Mouse (Mus musculus) heart, embryonic 11.5 days (tissue): Measurements from ENCODE around the gene Calm5. TPM values are rescaled to one million over a fixed set of nuclear protein-coding genes. Genes with fewer than 3 reads are reported as not detected.
A peak's percentile ranks its signal among the peaks of the same experiment; 100 is the strongest.

ENCODE experiments used
- ATAC-seq: fragments of 200-750 bp; cut with Nextera tagmentation; replicated peaks from 2 replicates; pipeline ENCODE4 v1.8.0; 2017; ENCODE audit warnings: moderate library complexity; ENCODE audit not compliant: insufficient number of reproducible peaks, low FRiP score, low TSS enrichment
- H3K27ac ChIP-seq: fragments of 300-500 bp; sonication (generic); 2 replicates; pipeline ENCODE4 v1.5.1; 2014; ENCODE audit warnings: mild to moderate bottlenecking, low read depth, low read length
- H3K27me3 ChIP-seq: fragments of 300-500 bp; sonication (generic); 2 replicates; pipeline ENCODE4 v1.6.1; 2014; ENCODE audit warnings: mild to moderate bottlenecking, low read length, mixed read lengths; ENCODE audit not compliant: control insufficient read depth, insufficient read depth
- H3K36me3 ChIP-seq: fragments of 300-500 bp; sonication (generic); 2 replicates; pipeline ENCODE4 v1.6.1; 2014; ENCODE audit warnings: mild to moderate bottlenecking, low read length, moderate library complexity, mixed read lengths; ENCODE audit not compliant: control insufficient read depth, insufficient read depth
- H3K4me1 ChIP-seq: fragments of 300-500 bp; sonication (generic); 2 replicates; pipeline ENCODE4 v1.6.1; 2014; ENCODE audit warnings: low read length; ENCODE audit not compliant: control insufficient read depth, insufficient read depth
- H3K4me2 ChIP-seq: fragments of 300-500 bp; sonication (generic); 2 replicates; pipeline ENCODE4 v1.6.1; 2014; ENCODE audit warnings: mild to moderate bottlenecking, moderate library complexity
- H3K4me3 ChIP-seq: fragments of 300-500 bp; sonication (generic); 2 replicates; pipeline ENCODE4 v1.5.1; 2014; ENCODE audit warnings: low read depth, low read length
- H3K9ac ChIP-seq: fragments of 300-500 bp; sonication (generic); 2 replicates; pipeline ENCODE4 v1.6.1; 2014; ENCODE audit warnings: mild to moderate bottlenecking, low read depth, low read length, moderate library complexity
- H3K9me3 ChIP-seq: fragments of 300-500 bp; sonication (generic); replicated peaks from 2 replicates; pipeline ENCODE4 v1.6.1; 2016; ENCODE audit warnings: low read length; ENCODE audit not compliant: control insufficient read depth
- WGBS: fragments of 180-500 bp; shearing (Covaris S2); extraction: QIAGEN DNeasy Blood & Tissue Kit; methylation state at CpG from one replicate; pipeline ENCODE4 v1.1.7; 2014; ENCODE audit not compliant: insufficient replicate concordance; 5-methylcytosine and 5-hydroxymethylcytosine counted together
- polyA plus RNA-seq: library from polyadenylated mRNA; unstranded; fragments of >200 nt; fragmentation: Nextera tagmentation; extraction: Ambion mirVana; gene quantifications from 2 replicates; pipeline ENCODE4 v1.2.1, GENCODE M21; 2014

Gene Calm5
- polyA plus RNA-seq, 1 experiment from 2014 or later, result not detected

DNA sequence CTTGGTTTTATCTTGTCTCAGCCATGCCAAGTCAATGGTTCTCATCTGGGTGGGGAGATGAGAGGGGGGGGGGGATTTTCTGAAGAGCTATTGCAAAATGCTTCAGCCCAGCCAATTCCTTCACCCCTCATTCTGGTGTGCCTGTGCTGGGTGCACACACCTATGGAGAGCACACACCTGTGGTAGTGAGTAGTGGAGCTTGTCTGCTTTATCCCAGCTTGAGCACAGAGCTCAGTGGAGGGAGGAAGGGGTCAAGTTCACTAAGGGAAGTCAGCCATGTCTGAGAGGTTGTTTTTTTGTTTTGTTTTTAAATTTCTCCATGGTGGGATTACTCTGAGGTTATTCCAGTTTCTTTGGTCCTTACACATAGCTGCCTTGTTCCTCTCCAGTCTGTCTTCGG, 2.3 kb downstream of the Calm5 start:
- Histone ChIP-seq H3K4me1 (no peaks in the 10 kb centered on the region; the same call in 1 of the 2 replicates), H3K27ac (no peak overlapping the region), H3K27me3 (no peaks in the 10 kb centered on the region), H3K9ac (no peak overlapping the region), H3K4me2 (no peak overlapping the region), H3K9me3 (no peaks in the 10 kb centered on the region), H3K4me3 (no peak overlapping the region), H3K36me3 (no peaks in the 10 kb centered on the region)
- no peak for ATAC-seq
- WGBS, result 76% methylated on average over 1 of the region's 1 CpGs

- H3K27me3 ChIP-seq, result no peaks in the 10 kb centered on the region
- H3K9ac ChIP-seq, result no peak overlapping the region
- no peak for ATAC-seq
- 80% methylated on average over 8 of the region's 8 CpGs for WGBS
- H3K4me1 ChIP-seq, result no peaks in the 10 kb centered on the region; the same call in 1 of the 2 replicates
- H3K4me3 ChIP-seq, result no peak overlapping the region
- no peaks in the 10 kb centered on the region for H3K9me3 ChIP-seq
- H3K36me3 ChIP-seq, result no peaks in the 10 kb centered on the region
- no peak overlapping the region for H3K27ac ChIP-seq
- no peak overlapping the region for H3K4me2 ChIP-seq
Observed at GRCm38 (mm10) chr13:3861251-3861650, 7.3 kb downstream of the Calm5 start.

DNA sequence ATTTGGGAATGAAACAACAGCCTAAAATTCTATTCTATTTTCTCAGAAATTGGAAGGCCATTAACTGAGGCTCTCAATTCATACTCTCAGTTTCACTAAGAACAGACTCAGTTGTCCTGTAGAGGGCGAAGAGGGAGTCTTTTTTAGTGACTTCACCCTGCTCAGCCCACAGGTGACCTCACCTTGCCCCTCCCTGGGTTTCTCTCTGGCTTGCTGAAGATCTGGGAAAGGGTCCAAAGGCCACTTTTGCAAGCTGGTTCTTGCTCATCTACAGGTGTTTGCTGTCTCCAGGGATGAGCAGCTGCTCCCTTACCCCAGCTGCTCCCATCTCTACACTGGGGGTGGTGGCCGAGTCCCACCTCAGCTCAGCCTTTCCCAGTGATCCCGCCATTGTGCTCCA, 8.4 kb downstream of the Calm5 start:
- Histone ChIP-seq H3K9me3 (no peaks in the 10 kb centered on the region), H3K4me1 (no peaks in the 10 kb centered on the region; the same call in 1 of the 2 replicates), H3K36me3 (no peaks in the 10 kb centered on the region), H3K27ac (no peak overlapping the region), H3K4me2 (no peak overlapping the region), H3K4me3 (no peak overlapping the region), H3K9ac (no peak overlapping the region), H3K27me3 (no peaks in the 10 kb centered on the region)
- ATAC-seq, result no peak
- WGBS, result 80% methylated on average over 3 of the region's 3 CpGs

- Histone ChIP-seq H3K4me3 (no peak overlapping the region), H3K4me2 (no peak overlapping the region), H3K9ac (no peak overlapping the region), H3K9me3 (no peaks in the 10 kb centered on the region), H3K4me1 (no peaks in the 10 kb centered on the region; the same call in 1 of the 2 replicates), H3K27ac (no peak overlapping the region), H3K36me3 (no peaks in the 10 kb centered on the region), H3K27me3 (no peaks in the 10 kb centered on the region)
- WGBS, result 73% methylated on average over 10 of the region's 10 CpGs
- no peak for ATAC-seq
Observed at GRCm38 (mm10) chr13:3862922-3863580, 9.1 kb downstream of the Calm5 start.

DNA sequence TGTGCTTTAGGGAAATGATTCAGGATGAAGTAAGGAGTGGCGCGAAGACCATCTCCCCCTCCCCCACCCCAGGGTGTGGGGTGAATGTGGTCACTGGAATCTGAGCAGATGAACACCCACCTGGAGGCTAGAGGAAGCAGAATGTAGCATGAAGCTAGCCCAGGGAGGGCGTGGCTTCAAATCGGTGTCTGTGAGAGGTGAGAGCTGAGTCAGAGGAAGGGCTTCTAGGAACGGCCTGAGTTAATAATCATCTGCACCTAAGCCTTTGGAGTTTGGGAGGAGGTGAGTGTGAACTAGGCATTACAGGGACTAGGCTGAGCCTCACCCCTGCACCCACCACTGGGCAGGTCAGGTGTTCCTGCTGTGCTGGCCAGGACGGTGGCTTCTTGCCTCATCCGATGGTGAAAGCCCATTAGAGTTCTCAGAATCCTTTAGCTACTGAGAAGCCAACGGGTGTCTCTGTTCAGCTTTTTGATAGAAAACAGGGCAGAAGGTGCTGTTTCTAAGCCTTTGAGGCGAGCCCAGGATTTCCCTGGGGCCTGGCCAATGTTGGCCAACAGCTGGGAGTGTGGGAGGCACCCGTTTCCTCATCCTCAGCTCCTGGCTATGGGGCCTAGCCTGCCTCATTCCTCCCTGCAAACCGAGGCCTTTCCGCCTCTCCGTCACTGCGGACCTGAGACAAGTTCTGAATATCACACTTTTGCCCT, 11.8 kb downstream of the Calm5 start:
- Histone ChIP-seq H3K4me2 (peak overlapping the region; percentile 36), H3K27ac (peak overlapping the region; percentile 72)

GRCm38 (mm10) chr13:3866355-3867052, 12.5 kb downstream of the Calm5 start:
- Histone ChIP-seq H3K27me3 (no peaks in the 10 kb centered on the region), H3K27ac (peak overlapping the region; percentile 72), H3K9ac (peak overlapping the region; percentile 28; the same call in 1 of the 2 replicates), H3K9me3 (no peaks in the 10 kb centered on the region), H3K36me3 (no peaks in the 10 kb centered on the region), H3K4me3 (no peak overlapping the region; the same call in 1 of the 2 replicates), H3K4me1 (no peaks in the 10 kb centered on the region; the same call in 1 of the 2 replicates), H3K4me2 (peak overlapping the region; percentile 36)
- ATAC-seq, result peak; percentile 72
- 41% methylated on average over 8 of the region's 8 CpGs for WGBS

More for the DNA sequence above, 11.8 kb downstream of the Calm5 start:
- no peaks in the 10 kb centered on the region; the same call in 1 of the 2 replicates for H3K4me1 ChIP-seq
- no peak overlapping the region; the same call in 1 of the 2 replicates for H3K4me3 ChIP-seq
- no peaks in the 10 kb centered on the region for H3K9me3 ChIP-seq
- ATAC-seq, result 0 out of 2 replicates have a peak, but pooled peaks have one; percentile 27
- WGBS, result 67% methylated on average over 14 of the region's 14 CpGs
- H3K27me3 ChIP-seq, result no peaks in the 10 kb centered on the region
- peak overlapping the region; percentile 28; the same call in 1 of the 2 replicates for H3K9ac ChIP-seq
- no peaks in the 10 kb centered on the region for H3K36me3 ChIP-seq

GRCm38 (mm10) chr13:3867158-3867557, 13.2 kb downstream of the Calm5 start:
- Histone ChIP-seq H3K4me3 (no peak overlapping the region), H3K4me2 (peak overlapping the region; percentile 24; the same call in 1 of the 2 replicates), H3K27ac (peak overlapping the region; percentile 72), H3K27me3 (no peaks in the 10 kb centered on the region), H3K36me3 (no peaks in the 10 kb centered on the region), H3K9me3 (no peaks in the 10 kb centered on the region), H3K4me1 (no peaks in the 10 kb centered on the region; the same call in 1 of the 2 replicates), H3K9ac (no peak overlapping the region)
- ATAC-seq, result peak; percentile 90
- 72% methylated on average over 6 of the region's 6 CpGs for WGBS

- no peak overlapping the region for H3K4me2 ChIP-seq
- H3K27me3 ChIP-seq, result no peaks in the 10 kb centered on the region
- no peak overlapping the region for H3K27ac ChIP-seq
- no peaks in the 10 kb centered on the region; the same call in 1 of the 2 replicates for H3K4me1 ChIP-seq
- H3K4me3 ChIP-seq, result no peak overlapping the region
- no peak overlapping the region for H3K9ac ChIP-seq
- H3K36me3 ChIP-seq, result no peaks in the 10 kb centered on the region
- no peaks in the 10 kb centered on the region for H3K9me3 ChIP-seq
- ATAC-seq, result no peak
Observed at GRCm38 (mm10) chr13:3869901-3870300, 15.9 kb downstream of the Calm5 start.
